In genomic region chr5:101596996-101597395, GRCm38 (mm10) we compare ENCODE assay signal across 16 mouse cellular contexts.
"Had no signal": no experiment of that assay in that cellular context is flagged by ENCODE, and none has a peak within 500 bp of the region (broad histone marks: within the 10 kb centered on the region; RNA-seq: fewer than 3 reads in every experiment).

No protein-coding gene starts in this region.

- DNase-seq: retina, postnatal 1 day; right cerebral cortex, adult 18-20 months; right cerebral cortex, postnatal 14 days; right cerebral cortex, postnatal 25 days; right cerebral cortex, postnatal 4 days; spleen, adult 18-20 months; thymus, adult 18-20 months; thymus, adult 2 months; thymus, postnatal 14 days; thymus, postnatal 25 days; thymus, postnatal 36 days; thymus, postnatal 4 days had no signal

- H3K27ac ChIP-seq: neural tube, embryonic 13.5 days; neural tube, embryonic 15.5 days; stomach, embryonic 15.5 days; stomach, postnatal 0 days had no signal

- H3K4me2 ChIP-seq: neural tube, embryonic 13.5 days; neural tube, embryonic 15.5 days; stomach, embryonic 15.5 days had no signal

- H3K4me1 ChIP-seq: neural tube, embryonic 15.5 days; stomach, embryonic 15.5 days had no signal

- H3K27me3 ChIP-seq: stomach, embryonic 15.5 days had no signal

- H3K9ac ChIP-seq: neural tube, embryonic 13.5 days; neural tube, embryonic 15.5 days; stomach, embryonic 15.5 days had no signal

- H3K4me3 ChIP-seq: neural tube, embryonic 13.5 days; neural tube, embryonic 15.5 days; stomach, embryonic 15.5 days had no signal

- H3K36me3 ChIP-seq: neural tube, embryonic 13.5 days; neural tube, embryonic 15.5 days; stomach, embryonic 15.5 days had no signal

- H3K9me3 ChIP-seq: neural tube, embryonic 13.5 days; neural tube, embryonic 15.5 days; stomach, embryonic 15.5 days had no signal
